Mouse (Mus musculus) thymus, adult 2 months (tissue): Measurements from ENCODE around the gene Doc2a.

Source experiments
- CTCF ChIP-seq: fragments of 200-500 bp; IDR thresholded peaks from 2 replicates; pipeline ENCODE4 v1.5.1; 2012; ENCODE audit warnings: mild to moderate bottlenecking, control low read depth, low read length, moderate library complexity, borderline replicate concordance; ENCODE audit not compliant: control insufficient read depth, poor library complexity, insufficient read depth; ENCODE audit errors: extremely low read depth
- POLR2A ChIP-seq: fragments of 200-500 bp; IDR thresholded peaks from 2 replicates; pipeline ENCODE4 v1.6.1; 2012; ENCODE audit warnings: mild to moderate bottlenecking, low read length, control low read depth, moderate library complexity; ENCODE audit not compliant: control insufficient read depth, poor library complexity, insufficient read depth; ENCODE audit errors: extremely low read depth

DNA sequence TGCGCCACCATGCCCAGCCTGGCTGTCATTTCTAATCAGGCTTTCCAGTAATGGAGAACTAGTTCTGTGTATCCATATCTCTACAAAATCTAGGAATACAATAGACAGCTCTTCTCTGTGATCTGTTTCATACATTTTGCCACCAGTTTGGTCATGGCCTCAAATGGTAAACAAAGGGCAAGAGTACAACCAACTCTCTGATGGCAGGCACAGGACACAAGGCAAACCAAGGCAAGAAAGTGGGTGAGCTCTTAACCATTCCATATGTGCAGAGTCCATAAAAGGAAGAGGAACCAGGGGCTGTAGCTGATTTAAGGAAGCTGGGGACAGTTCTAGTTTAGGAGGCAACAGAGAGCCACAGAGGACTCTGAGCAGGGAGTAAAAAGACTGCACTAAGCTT is 30.0 kb downstream of the Doc2a start:
- no peak for TF ChIP-seq CTCF
- TF ChIP-seq POLR2A, result no peak
